Mouse (Mus musculus) heart, embryonic 11.5 days (tissue): ENCODE data around the gene Baiap2l2. TPM values are rescaled to one million over a fixed set of nuclear protein-coding genes. Genes with fewer than 3 reads are reported as not detected.

Experiments used
- ATAC-seq: fragments of 200-750 bp; cut with Nextera tagmentation; replicated peaks from 2 replicates; pipeline ENCODE4 v1.8.0; 2017; ENCODE audit warnings: moderate library complexity; ENCODE audit not compliant: insufficient number of reproducible peaks, low FRiP score, low TSS enrichment
- H3K27ac ChIP-seq: fragments of 300-500 bp; sonication (generic); 2 replicates; pipeline ENCODE4 v1.5.1; 2014; ENCODE audit warnings: mild to moderate bottlenecking, low read depth, low read length
- H3K27me3 ChIP-seq: fragments of 300-500 bp; sonication (generic); 2 replicates; pipeline ENCODE4 v1.6.1; 2014; ENCODE audit warnings: mild to moderate bottlenecking, low read length, mixed read lengths; ENCODE audit not compliant: control insufficient read depth, insufficient read depth
- H3K36me3 ChIP-seq: fragments of 300-500 bp; sonication (generic); 2 replicates; pipeline ENCODE4 v1.6.1; 2014; ENCODE audit warnings: mild to moderate bottlenecking, low read length, moderate library complexity, mixed read lengths; ENCODE audit not compliant: control insufficient read depth, insufficient read depth
- H3K4me1 ChIP-seq: fragments of 300-500 bp; sonication (generic); 2 replicates; pipeline ENCODE4 v1.6.1; 2014; ENCODE audit warnings: low read length; ENCODE audit not compliant: control insufficient read depth, insufficient read depth
- H3K4me2 ChIP-seq: fragments of 300-500 bp; sonication (generic); 2 replicates; pipeline ENCODE4 v1.6.1; 2014; ENCODE audit warnings: mild to moderate bottlenecking, moderate library complexity
- H3K4me3 ChIP-seq: fragments of 300-500 bp; sonication (generic); 2 replicates; pipeline ENCODE4 v1.5.1; 2014; ENCODE audit warnings: low read depth, low read length
- H3K9ac ChIP-seq: fragments of 300-500 bp; sonication (generic); 2 replicates; pipeline ENCODE4 v1.6.1; 2014; ENCODE audit warnings: mild to moderate bottlenecking, low read depth, low read length, moderate library complexity
- H3K9me3 ChIP-seq: fragments of 300-500 bp; sonication (generic); replicated peaks from 2 replicates; pipeline ENCODE4 v1.6.1; 2016; ENCODE audit warnings: low read length; ENCODE audit not compliant: control insufficient read depth
- WGBS: fragments of 180-500 bp; shearing (Covaris S2); extraction: QIAGEN DNeasy Blood & Tissue Kit; methylation state at CpG from one replicate; pipeline ENCODE4 v1.1.7; 2014; ENCODE audit not compliant: insufficient replicate concordance; 5-methylcytosine and 5-hydroxymethylcytosine counted together
- polyA plus RNA-seq: library from polyadenylated mRNA; unstranded; fragments of >200 nt; fragmentation: Nextera tagmentation; extraction: Ambion mirVana; gene quantifications from 2 replicates; pipeline ENCODE4 v1.2.1, GENCODE M21; 2014

The Baiap2l2 gene
- polyA plus RNA-seq, 1 experiment from 2014 or later = 11.1 TPM

GRCm38 (mm10) chr15:79273020-79273419 is 12.3 kb downstream of the Baiap2l2 start:
- ATAC-seq = no peak
- Histone ChIP-seq H3K9me3 (no peaks in the 10 kb centered on the region), H3K4me2 (no peak overlapping the region), H3K36me3 (no peaks in the 10 kb centered on the region), H3K4me3 (no peak overlapping the region), H3K27me3 (peaks cover 8% of the 10 kb centered on the region; the same call in 1 of the 2 replicates), H3K4me1 (peaks cover 8% of the 10 kb centered on the region), H3K27ac (no peak overlapping the region), H3K9ac (no peak overlapping the region)
- 43% methylated on average over 10 of the region's 10 CpGs for WGBS

GRCm38 (mm10) chr15:79271124-79271746 is 14.1 kb downstream of the Baiap2l2 start:
- peaks cover 8% of the 10 kb centered on the region for H3K4me1 ChIP-seq
- 14% methylated on average over 17 of the region's 17 CpGs for WGBS
- no peak; the same call in 1 of the 2 replicates for ATAC-seq
- no peak overlapping the region; the same call in 1 of the 2 replicates for H3K9ac ChIP-seq
- no peaks in the 10 kb centered on the region for H3K9me3 ChIP-seq
- H3K4me3 ChIP-seq = peak overlapping the region; percentile 34
- H3K4me2 ChIP-seq = peak overlapping the region; percentile 68
- no peaks in the 10 kb centered on the region for H3K36me3 ChIP-seq
- H3K27ac ChIP-seq = no peak overlapping the region
- peaks cover 8% of the 10 kb centered on the region; the same call in 1 of the 2 replicates for H3K27me3 ChIP-seq

GRCm38 (mm10) chr15:79270317-79271123 is 14.8 kb downstream of the Baiap2l2 start:
- Histone ChIP-seq H3K27ac (no peak overlapping the region), H3K9me3 (no peaks in the 10 kb centered on the region), H3K27me3 (peaks cover 11% of the 10 kb centered on the region), H3K9ac (peak overlapping the region; percentile 40; the same call in 1 of the 2 replicates), H3K4me1 (peaks cover 8% of the 10 kb centered on the region), H3K4me3 (peak overlapping the region; percentile 34), H3K4me2 (peak overlapping the region; percentile 68), H3K36me3 (no peaks in the 10 kb centered on the region)
- no peak for ATAC-seq
- WGBS = 3% methylated on average over 33 of the region's 33 CpGs

GRCm38 (mm10) chr15:79268521-79268920 is 16.8 kb downstream of the Baiap2l2 start:
- no peaks in the 10 kb centered on the region for H3K9me3 ChIP-seq
- H3K36me3 ChIP-seq = no peaks in the 10 kb centered on the region
- H3K9ac ChIP-seq = no peak overlapping the region
- 47% methylated on average over 1 of the region's 1 CpGs for WGBS
- no peak for ATAC-seq
- no peak overlapping the region for H3K27ac ChIP-seq
- peaks cover 12% of the 10 kb centered on the region for H3K27me3 ChIP-seq
- H3K4me1 ChIP-seq = peaks cover 8% of the 10 kb centered on the region
- H3K4me3 ChIP-seq = no peak overlapping the region
- no peak overlapping the region for H3K4me2 ChIP-seq

GRCm38 (mm10) chr15:79265384-79265783 is 20.0 kb downstream of the Baiap2l2 start:
- H3K4me3 ChIP-seq = no peak overlapping the region
- H3K4me2 ChIP-seq = no peak overlapping the region
- no peaks in the 10 kb centered on the region for H3K36me3 ChIP-seq
- H3K9ac ChIP-seq = no peak overlapping the region
- 71% methylated on average over 4 of the region's 4 CpGs for WGBS
- ATAC-seq = no peak
- no peaks in the 10 kb centered on the region for H3K9me3 ChIP-seq
- no peak overlapping the region for H3K27ac ChIP-seq
- peaks cover 35% of the 10 kb centered on the region for H3K27me3 ChIP-seq
- H3K4me1 ChIP-seq = peaks cover 9% of the 10 kb centered on the region

GRCm38 (mm10) chr15:79263726-79264125 is 21.6 kb downstream of the Baiap2l2 start:
- WGBS = 86% methylated on average over 6 of the region's 6 CpGs
- peaks cover 50% of the 10 kb centered on the region for H3K27me3 ChIP-seq
- no peak for ATAC-seq

GRCm38 (mm10) chr15:79262786-79263309 is 22.5 kb downstream of the Baiap2l2 start:
- no peaks in the 10 kb centered on the region for H3K9me3 ChIP-seq
- WGBS = 79% methylated on average over 3 of the region's 3 CpGs
- no peak overlapping the region for H3K4me3 ChIP-seq
- peaks cover 9% of the 10 kb centered on the region for H3K4me1 ChIP-seq
- peaks cover 56% of the 10 kb centered on the region for H3K27me3 ChIP-seq
- no peak overlapping the region for H3K9ac ChIP-seq
- H3K4me2 ChIP-seq = peak overlapping the region; percentile 99
- ATAC-seq = no peak
- H3K27ac ChIP-seq = peak overlapping the region; percentile 54; the same call in 1 of the 2 replicates
- no peaks in the 10 kb centered on the region for H3K36me3 ChIP-seq

More at GRCm38 (mm10) chr15:79263726-79264125, 21.6 kb downstream of the Baiap2l2 start:
- Histone ChIP-seq H3K4me2 (no peak overlapping the region), H3K9ac (no peak overlapping the region), H3K27ac (no peak overlapping the region), H3K9me3 (no peaks in the 10 kb centered on the region), H3K4me3 (no peak overlapping the region), H3K36me3 (no peaks in the 10 kb centered on the region), H3K4me1 (peaks cover 9% of the 10 kb centered on the region)

GRCm38 (mm10) chr15:79262375-79262774 is 23.0 kb downstream of the Baiap2l2 start:
- peak overlapping the region; percentile 63; the same call in 1 of the 2 replicates for H3K4me3 ChIP-seq
- H3K36me3 ChIP-seq = no peaks in the 10 kb centered on the region
- H3K9me3 ChIP-seq = no peaks in the 10 kb centered on the region
- WGBS = 20% methylated on average over 13 of the region's 13 CpGs
- H3K4me2 ChIP-seq = peak overlapping the region; percentile 99
- H3K4me1 ChIP-seq = peaks cover 9% of the 10 kb centered on the region
- peak overlapping the region; percentile 54 for H3K27ac ChIP-seq
- ATAC-seq = no peak
- peaks cover 56% of the 10 kb centered on the region for H3K27me3 ChIP-seq
- no peak overlapping the region for H3K9ac ChIP-seq
